Mouse (Mus musculus): ENCODE measurements around the gene Acer2.

Acer2 gene

DNA sequence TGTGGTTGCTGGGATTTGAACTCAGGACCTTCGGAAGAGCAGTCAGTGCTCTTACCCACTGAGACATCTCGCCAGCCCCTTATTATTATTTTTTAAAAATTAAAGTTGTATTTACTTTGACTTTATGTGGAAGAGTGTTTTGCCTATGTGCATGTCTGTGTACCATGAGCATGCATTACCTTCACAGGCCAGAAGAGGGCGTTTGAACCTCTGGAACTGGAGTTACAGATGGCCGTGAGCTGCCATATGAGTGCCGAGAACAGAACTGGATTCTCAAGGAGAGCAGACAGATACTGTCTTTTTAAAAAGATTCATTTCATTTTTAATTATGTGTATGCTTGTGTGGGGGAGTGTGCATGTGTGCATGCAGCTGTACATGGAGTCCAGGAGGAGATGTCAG is 13.7 kb downstream of the Acer2 start:
- DNase-seq (ENCODE audit: low spot score) = no peak

DNA sequence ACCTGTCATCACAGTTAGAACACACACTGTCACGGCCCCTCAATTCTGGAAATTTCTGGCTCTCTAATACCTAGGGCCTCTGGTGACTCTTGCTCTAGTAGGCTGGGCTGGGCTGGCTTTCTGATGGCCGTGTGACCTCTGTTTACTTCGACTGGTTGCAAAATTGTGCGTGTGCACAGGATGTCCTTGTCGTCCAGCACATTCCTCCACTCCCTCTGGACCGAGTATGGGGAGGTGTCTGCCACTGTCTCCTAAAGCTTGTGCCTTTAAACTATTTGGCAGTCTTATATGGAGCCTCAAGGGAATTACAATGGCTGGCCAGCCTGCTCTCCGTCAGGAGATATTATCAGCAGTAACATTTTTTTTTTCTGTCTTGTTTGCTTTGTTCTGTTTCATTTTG is 23.2 kb downstream of the Acer2 start:
- peak; percentile 61 for DNase-seq (ENCODE audit: low spot score)

DNA sequence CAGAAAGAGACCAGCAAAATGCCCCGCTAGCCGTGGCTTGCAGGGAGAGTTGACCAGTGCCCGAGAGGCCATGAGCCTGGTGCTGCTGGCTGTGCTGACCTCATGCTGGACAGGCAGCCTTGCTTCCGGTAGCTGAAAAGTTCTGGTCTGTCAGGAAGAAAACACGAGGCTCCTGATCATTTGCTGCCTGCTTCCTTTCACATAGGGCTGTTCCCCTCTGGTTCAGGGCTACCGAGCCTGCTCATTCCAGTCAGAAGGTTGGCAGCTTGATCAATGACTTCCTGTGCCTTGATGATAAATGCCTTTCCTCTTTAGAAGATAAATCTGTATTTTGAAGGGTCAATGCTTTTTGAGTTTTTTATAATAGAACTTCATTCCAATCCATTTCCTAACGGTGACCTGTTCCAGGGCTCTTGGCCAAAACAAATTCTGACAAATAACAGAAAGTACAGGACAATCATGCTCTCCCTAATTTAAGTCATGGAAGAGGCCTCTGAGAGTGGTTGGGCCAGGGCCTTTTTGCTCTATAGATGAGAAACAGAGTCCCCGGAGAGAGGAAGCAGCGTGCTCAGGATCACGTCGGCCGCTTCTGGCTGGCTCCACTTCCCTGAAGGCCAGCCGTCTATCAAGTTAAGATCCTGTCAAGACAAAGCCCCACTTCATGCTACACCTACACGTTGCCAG is 24.7 kb downstream of the Acer2 start:
- peak; percentile 82 for DNase-seq (ENCODE audit: low spot score)

GRCm38 (mm10) chr4:86902351-86902750 is 28.2 kb downstream of the Acer2 start:
- DNase-seq (ENCODE audit: low spot score) = peak; percentile 80

- no peak for DNase-seq (ENCODE audit: low spot score)
These were observed 30.8 kb downstream of the Acer2 start for GRCm38 (mm10) chr4:86904969-86905368.

- DNase-seq (ENCODE audit: low spot score) = no peak
These were observed 31.7 kb downstream of the Acer2 start for GRCm38 (mm10) chr4:86905869-86906268.

DNA sequence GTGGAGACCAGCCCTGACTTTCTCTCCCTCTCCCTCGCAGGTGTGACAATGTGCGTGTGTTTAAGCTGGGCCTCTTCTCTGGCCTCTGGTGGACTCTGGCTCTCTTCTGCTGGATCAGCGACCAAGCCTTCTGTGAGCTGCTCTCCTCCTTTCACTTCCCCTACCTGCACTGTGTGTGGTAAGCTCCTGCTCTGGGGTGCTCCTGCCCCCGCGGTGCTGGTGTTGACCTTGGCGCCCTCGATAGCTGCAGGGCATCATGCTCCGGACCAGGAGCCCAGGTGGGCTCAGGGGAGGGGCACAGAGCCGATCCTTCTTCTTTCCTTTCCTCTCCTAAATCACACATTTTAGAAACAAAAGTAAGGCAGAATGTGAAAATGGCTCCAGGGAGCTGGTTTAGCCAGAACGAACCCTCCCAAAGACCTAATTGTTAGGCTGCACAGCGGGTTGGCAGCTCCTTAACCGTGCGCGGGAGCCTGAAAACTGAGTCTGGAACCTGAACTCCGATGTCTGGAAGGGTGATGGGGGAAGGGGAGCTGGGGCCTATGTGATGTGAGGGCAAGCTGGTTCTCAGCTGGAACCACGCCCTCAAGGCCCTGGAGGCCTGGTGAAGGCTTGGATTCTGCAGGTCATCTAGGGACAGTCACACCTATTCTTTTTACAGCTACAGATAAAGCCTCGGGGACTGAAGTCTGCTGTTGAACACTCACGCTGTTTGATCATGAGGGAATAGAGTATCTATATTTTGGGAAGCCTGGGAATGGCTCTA is 37.6 kb downstream of the Acer2 start:
- DNase-seq (ENCODE audit: low spot score) = no peak

DNA sequence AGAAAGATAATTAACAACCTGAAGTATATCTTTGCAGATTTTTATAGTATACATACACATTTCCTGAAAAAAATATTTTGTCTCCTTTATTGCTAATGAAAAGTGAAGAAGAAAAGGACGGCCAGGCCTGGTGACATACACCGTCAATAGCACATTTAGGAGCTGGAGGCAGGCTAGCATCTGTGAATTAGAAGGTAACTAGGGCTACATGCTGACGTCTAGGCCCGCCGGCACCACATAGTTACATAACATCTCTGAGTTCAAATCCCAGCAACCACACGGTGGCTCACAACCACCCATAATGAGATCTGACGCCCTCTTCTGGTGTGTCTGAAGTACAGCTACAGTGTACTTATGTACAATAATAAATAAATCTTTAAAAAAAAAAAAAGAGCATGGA is 38.6 kb downstream of the Acer2 start:
- DNase-seq (ENCODE audit: low spot score) = no peak

- no peak for DNase-seq (ENCODE audit: low spot score)
These were observed 41.9 kb downstream of the Acer2 start for GRCm38 (mm10) chr4:86916062-86916461.

DNA sequence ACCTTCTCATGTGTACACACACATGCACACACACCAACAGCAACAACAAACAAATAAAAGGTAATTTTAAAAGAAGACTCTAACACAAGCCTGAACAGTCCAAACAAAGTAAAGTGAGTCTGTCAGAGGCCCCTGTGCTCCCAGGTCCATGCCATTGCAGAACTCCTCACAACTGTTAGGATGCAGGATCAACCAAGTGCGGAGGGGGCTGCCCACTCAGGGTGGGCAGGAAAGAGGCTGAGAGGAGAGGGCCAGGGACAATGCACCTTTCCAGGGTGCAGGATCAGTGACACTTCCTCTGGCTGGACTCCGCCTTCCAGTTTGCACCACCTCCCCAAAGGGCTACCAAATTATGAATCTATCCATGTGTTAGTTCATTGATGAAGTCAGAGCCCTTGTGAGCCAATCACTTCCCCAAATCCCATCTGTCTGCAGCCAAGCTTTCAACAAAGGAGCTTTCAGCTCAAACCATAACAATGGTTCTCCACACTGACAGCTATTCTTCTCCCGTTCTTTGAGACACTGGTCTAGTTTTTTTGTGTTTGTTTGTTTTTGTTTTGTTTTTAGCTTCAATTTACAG is 49.4 kb downstream of the Acer2 start:
- DNase-seq (ENCODE audit: low spot score) = no peak

- DNase-seq (ENCODE audit: low spot score) = peak; percentile 74
These were observed 50.7 kb downstream of the Acer2 start for GRCm38 (mm10) chr4:86924804-86925458.

- no peak for DNase-seq (ENCODE audit: low spot score)
These were observed 52.8 kb downstream of the Acer2 start for GRCm38 (mm10) chr4:86926997-86927396.

- no peak for DNase-seq (ENCODE audit: low spot score)
These were observed 56.0 kb downstream of the Acer2 start for GRCm38 (mm10) chr4:86930101-86930635.

- no peak for DNase-seq (ENCODE audit: low spot score)
These were observed 56.6 kb downstream of the Acer2 start for GRCm38 (mm10) chr4:86930636-86931456.

- no peak for DNase-seq (ENCODE audit: low spot score)
These were observed 58.8 kb downstream of the Acer2 start for GRCm38 (mm10) chr4:86933026-86933425.

DNA sequence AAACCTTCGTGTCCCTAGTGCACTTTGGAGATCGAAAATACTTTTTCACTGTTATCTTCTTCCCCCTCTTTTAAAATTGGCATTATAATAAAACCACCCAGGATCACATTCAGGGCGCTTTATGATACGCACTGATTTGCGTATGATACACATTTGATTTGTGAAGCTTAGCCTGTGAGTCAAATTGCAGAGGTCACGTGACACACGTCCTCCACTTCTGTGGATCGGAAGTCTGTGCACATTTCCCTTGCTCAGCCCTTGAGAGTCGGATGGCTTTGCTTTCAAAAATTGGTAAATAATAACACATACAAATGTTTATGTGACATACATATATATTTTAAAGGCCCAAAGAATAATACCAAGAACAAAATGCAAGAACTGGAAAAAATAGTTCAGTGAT is 62.0 kb downstream of the Acer2 start:
- DNase-seq (ENCODE audit: low spot score) = no peak

DNA sequence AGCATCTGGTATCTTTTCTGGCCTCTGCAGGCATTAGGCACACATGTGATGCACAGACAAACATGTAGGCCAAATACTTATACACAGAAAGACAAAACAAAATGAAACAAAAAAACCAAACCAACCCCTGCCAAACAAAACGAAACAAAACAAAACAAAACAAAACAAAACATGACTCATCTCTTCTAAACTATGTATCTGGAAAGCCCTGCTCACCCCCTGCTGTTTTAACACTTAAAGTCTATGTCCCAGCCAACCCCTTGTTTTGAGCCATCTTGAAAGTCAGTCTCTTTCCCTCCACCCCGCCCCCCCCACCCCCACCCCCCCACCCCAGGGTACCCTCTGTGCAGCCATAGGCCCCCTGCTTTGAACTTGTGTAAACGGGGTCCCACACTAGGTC is 62.5 kb downstream of the Acer2 start:
- DNase-seq (ENCODE audit: low spot score) = no peak

- no peak for DNase-seq (ENCODE audit: low spot score)
These were observed 68.5 kb downstream of the Acer2 start for GRCm38 (mm10) chr4:86942656-86943055.

DNA sequence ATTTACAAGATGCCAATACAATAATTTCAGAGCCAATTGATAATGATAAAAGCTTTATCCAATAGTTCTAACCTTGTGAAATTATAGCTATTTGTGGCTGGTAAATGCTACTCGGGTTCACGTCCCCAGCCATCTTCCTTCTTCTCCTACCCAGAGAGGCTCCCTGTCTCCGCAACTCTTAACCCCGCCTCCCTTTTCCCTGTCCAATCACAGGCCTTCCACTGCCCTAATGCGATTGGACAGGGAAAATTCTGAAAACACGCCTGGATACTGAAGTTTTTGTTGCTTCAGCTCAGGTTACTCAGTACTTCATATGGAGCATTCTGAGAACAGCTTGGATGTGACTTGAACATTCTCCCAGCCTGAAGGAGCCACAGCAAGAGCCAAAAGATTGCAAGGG is 69.1 kb downstream of the Acer2 start:
- no peak for DNase-seq (ENCODE audit: low spot score)

GRCm38 (mm10) chr4:86948794-86949193 is 74.6 kb downstream of the Acer2 start:
- no peak for DNase-seq (ENCODE audit: low spot score)

DNA sequence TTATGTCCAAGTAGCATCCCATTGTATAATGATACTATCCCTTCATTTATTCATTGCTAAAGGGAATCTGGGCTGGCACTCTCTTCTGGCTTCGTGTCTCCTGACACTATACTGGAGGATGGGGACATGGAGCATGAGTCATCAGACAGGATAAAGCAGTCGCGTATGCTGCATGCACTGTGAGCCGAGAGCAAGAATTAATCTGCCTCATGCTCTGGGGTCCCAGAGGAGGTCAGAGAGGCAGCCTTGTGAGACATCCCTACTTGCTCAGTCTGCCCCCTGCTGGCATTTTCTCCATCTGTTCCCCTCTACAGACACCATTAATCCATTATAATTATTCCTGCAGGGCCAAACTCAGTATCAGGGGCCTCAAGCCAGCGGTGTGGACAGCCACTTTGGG is 79.3 kb downstream of the Acer2 start:
- no peak for DNase-seq (ENCODE audit: low spot score)

- DNase-seq (ENCODE audit: low spot score) = no peak
These were observed 81.3 kb downstream of the Acer2 start for GRCm38 (mm10) chr4:86955448-86955847.
